ENCODE assay signal across 8 mouse cellular contexts in the genomic region with DNA sequence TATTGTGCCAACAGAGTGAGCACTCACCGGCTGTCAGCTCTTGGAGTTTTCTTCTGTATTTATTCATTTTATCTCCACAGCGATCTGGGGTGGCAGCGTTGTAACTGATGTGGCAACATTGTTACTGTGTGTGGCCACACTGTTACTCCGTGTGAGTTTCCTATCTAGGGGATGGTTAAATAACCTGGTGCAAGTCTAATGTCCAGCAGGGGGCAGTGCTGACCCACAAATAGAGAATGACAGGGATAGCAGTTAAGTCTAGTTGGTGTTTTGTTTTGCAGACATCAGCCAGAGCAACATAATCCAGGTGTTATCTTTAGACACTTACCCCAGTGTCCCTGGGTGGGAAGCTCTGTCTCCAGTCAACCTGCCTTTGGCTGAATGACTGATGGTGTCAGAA. TPM values are rescaled to one million over a fixed set of nuclear protein-coding genes. Genes with fewer than 3 reads are reported as not detected.
DNase-seq lines count a peak whose midpoint lies in the region; ATAC-seq and TF ChIP-seq lines count a peak whose summit lies in the region.

No protein-coding gene starts in this region.

- ATAC-seq in heart, embryonic 12.5 days (ENCODE audit: insufficient number of reproducible peaks, low FRiP score), result no peak
- ATAC-seq in cerebellum, adult (ENCODE audit: insufficient number of reproducible peaks, low FRiP score, low TSS enrichment), result peak; percentile 64
- peak; percentile 74 for ATAC-seq in forebrain, postnatal 0 days
- no peak; the same call in 1 of the 2 replicates for ATAC-seq in hindbrain, embryonic 14.5 days (ENCODE audit: low FRiP score)
- ATAC-seq in midbrain, embryonic 16.5 days, result peak; percentile 70

- H3K27ac ChIP-seq in heart, embryonic 12.5 days (ENCODE audit: poor library complexity, severe bottlenecking), result no peak overlapping the region
- no peak overlapping the region for H3K27ac ChIP-seq in forebrain, postnatal 0 days (ENCODE audit: low read depth, low read length)
- H3K27ac ChIP-seq in hindbrain, embryonic 14.5 days, result no peak overlapping the region
- H3K27ac ChIP-seq in left cerebral cortex, adult 2 months, result no peak overlapping the region
- H3K27ac ChIP-seq in midbrain, embryonic 16.5 days (ENCODE audit: low read length), result no peak overlapping the region

- peak; percentile 85 for TF ChIP-seq CTCF in forebrain, postnatal 0 days (IDR thresholded peaks at IDR 0.05; ENCODE audit: low read depth)
- TF ChIP-seq CTCF in left cerebral cortex, adult 2 months (IDR thresholded peaks at IDR 0.05), result peak; percentile 84

- peak; percentile 94 for DNase-seq in heart, adult 11 months
- DNase-seq in forebrain, postnatal 0 days, result peak; percentile 88
- peak; percentile 94 for DNase-seq in hindbrain, embryonic 14.5 days (ENCODE audit: low spot score)
- peak; percentile 77 to 84 for DNase-seq in left cerebral cortex, adult 2 months (ENCODE audit: extremely low spot score in 1 of 2, low spot score in 2 of 2)
- peak; percentile 60 to 85 for DNase-seq in spleen, postnatal 10 days (ENCODE audit: low spot score in 2 of 2)

- no peaks in the 10 kb centered on the region for H3K9me3 ChIP-seq in heart, embryonic 12.5 days (replicated peaks)
- H3K9me3 ChIP-seq in forebrain, postnatal 0 days (ENCODE audit: low read length), result no peaks in the 10 kb centered on the region
- no peaks in the 10 kb centered on the region for H3K9me3 ChIP-seq in hindbrain, embryonic 14.5 days (ENCODE audit: control insufficient read depth, low read length)
- H3K9me3 ChIP-seq in midbrain, embryonic 16.5 days (replicated peaks; ENCODE audit: control insufficient read depth, low read length, poor library complexity, severe bottlenecking), result no peaks in the 10 kb centered on the region

- 12% methylated on average over 4 of the region's 4 CpGs for WGBS in heart, embryonic 12.5 days
- WGBS in forebrain, postnatal 0 days, result 9% methylated on average over 4 of the region's 4 CpGs
- 15% methylated on average over 4 of the region's 4 CpGs for WGBS in hindbrain, embryonic 14.5 days
- WGBS in midbrain, embryonic 16.5 days, result 13% methylated on average over 4 of the region's 4 CpGs

- intact Hi-C loops in left cerebral cortex, adult 2 months (cut with DNase I), result loop anchor here (1.0 to 10.0 kb wide), 2 partner anchors 513 to 668 kb away; no protein-coding TSS in a partner anchor

- H3K36me3 ChIP-seq in heart, embryonic 12.5 days, result no peaks in the 10 kb centered on the region
- H3K36me3 ChIP-seq in forebrain, postnatal 0 days (ENCODE audit: insufficient read depth), result no peaks in the 10 kb centered on the region
- no peaks in the 10 kb centered on the region for H3K36me3 ChIP-seq in hindbrain, embryonic 14.5 days (replicated peaks; ENCODE audit: control insufficient read depth, insufficient read depth)
- H3K36me3 ChIP-seq in midbrain, embryonic 16.5 days (ENCODE audit: control insufficient read depth, insufficient read depth, low read length), result no peaks in the 10 kb centered on the region

- H3K4me3 ChIP-seq in heart, embryonic 12.5 days, result no peak overlapping the region
- no peak overlapping the region for H3K4me3 ChIP-seq in forebrain, postnatal 0 days (ENCODE audit: low read depth, low read length)
- H3K4me3 ChIP-seq in hindbrain, embryonic 14.5 days (replicated peaks; ENCODE audit: low read length), result no peak overlapping the region
- no peak overlapping the region for H3K4me3 ChIP-seq in left cerebral cortex, adult 2 months
- no peak overlapping the region for H3K4me3 ChIP-seq in midbrain, embryonic 16.5 days (ENCODE audit: low read depth, low read length)

- H3K9ac ChIP-seq in heart, embryonic 12.5 days, result no peak overlapping the region
- no peak overlapping the region for H3K9ac ChIP-seq in forebrain, postnatal 0 days
- H3K9ac ChIP-seq in hindbrain, embryonic 14.5 days, result no peak overlapping the region
- no peak overlapping the region for H3K9ac ChIP-seq in midbrain, embryonic 16.5 days (ENCODE audit: low read depth, low read length)

- no peaks in the 10 kb centered on the region for H3K4me1 ChIP-seq in heart, embryonic 12.5 days (replicated peaks)
- H3K4me1 ChIP-seq in forebrain, postnatal 0 days (ENCODE audit: insufficient read depth), result no peaks in the 10 kb centered on the region
- no peaks in the 10 kb centered on the region for H3K4me1 ChIP-seq in hindbrain, embryonic 14.5 days (replicated peaks; ENCODE audit: control insufficient read depth, insufficient read depth, low read length)
- no peaks in the 10 kb centered on the region for H3K4me1 ChIP-seq in midbrain, embryonic 16.5 days (ENCODE audit: control insufficient read depth, insufficient read depth, low read length)

- H3K4me2 ChIP-seq in heart, embryonic 12.5 days, result no peak overlapping the region
- no peak overlapping the region for H3K4me2 ChIP-seq in forebrain, postnatal 0 days (ENCODE audit: low read depth)
- H3K4me2 ChIP-seq in hindbrain, embryonic 14.5 days (replicated peaks), result no peak overlapping the region
- no peak overlapping the region for H3K4me2 ChIP-seq in midbrain, embryonic 16.5 days (ENCODE audit: low read length)

- H3K27me3 ChIP-seq in heart, embryonic 12.5 days (replicated peaks), result peaks cover 12% of the 10 kb centered on the region
- no peaks in the 10 kb centered on the region for H3K27me3 ChIP-seq in forebrain, postnatal 0 days (ENCODE audit: insufficient read depth, low read length)
- H3K27me3 ChIP-seq in hindbrain, embryonic 14.5 days (ENCODE audit: control insufficient read depth, insufficient read depth, low read length), result no peaks in the 10 kb centered on the region
- no peaks in the 10 kb centered on the region for H3K27me3 ChIP-seq in midbrain, embryonic 16.5 days (ENCODE audit: control insufficient read depth, insufficient read depth, low read depth, low read length)

RNA-seq across cellular contexts. Expression of a gene that starts 23.1 kb away (rescaled TPM):
- 95.0 and 103 TPM in 2 replicates for polyA plus RNA-seq in heart, embryonic 12.5 days (2016; fragmentation: Nextera tagmentation; extraction: Ambion mirVana)
- 137 TPM in 2 replicates for total RNA-seq in forebrain, postnatal 0 days (2014; rRNA removed)
- 94.8 and 102 TPM in 2 replicates for polyA plus RNA-seq in forebrain, postnatal 0 days (2015; fragmentation: Nextera tagmentation; extraction: Ambion mirVana)
- 95.0 and 97.4 TPM in 2 replicates for polyA plus RNA-seq in hindbrain, embryonic 14.5 days (2014; fragmentation: Nextera tagmentation; extraction: Ambion mirVana)
- 100 to 1,000 TPM; 323 to 361 TPM for total RNA-seq in left cerebral cortex, adult 2 months (2021)
- 92.3 and 106 TPM in 2 replicates for polyA plus RNA-seq in midbrain, embryonic 16.5 days (2015; fragmentation: Nextera tagmentation; extraction: Ambion mirVana)

RNA-seq across cellular contexts. Expression of a gene that starts 24.3 kb away (rescaled TPM):
- polyA plus RNA-seq in heart, embryonic 12.5 days (2016; fragmentation: Nextera tagmentation; extraction: Ambion mirVana), result 0.33 and 0.50 TPM in 2 replicates
- 2.2 and 4.5 TPM in 2 replicates for total RNA-seq in forebrain, postnatal 0 days (2014; rRNA removed)
- polyA plus RNA-seq in forebrain, postnatal 0 days (2015; fragmentation: Nextera tagmentation; extraction: Ambion mirVana), result 2.1 and 2.9 TPM in 2 replicates
- 0.69 and 2.3 TPM in 2 replicates for polyA plus RNA-seq in hindbrain, embryonic 14.5 days (2014; fragmentation: Nextera tagmentation; extraction: Ambion mirVana)
- total RNA-seq in left cerebral cortex, adult 2 months (2021), result 1 to 10 TPM; 1.7 to 2.1 TPM
- polyA plus RNA-seq in midbrain, embryonic 16.5 days (2015; fragmentation: Nextera tagmentation; extraction: Ambion mirVana), result 2.0 and 2.6 TPM in 2 replicates

RNA-seq across cellular contexts. Expression of a gene that starts 27.4 kb away (rescaled TPM):
- polyA plus RNA-seq in heart, embryonic 12.5 days (2016; fragmentation: Nextera tagmentation; extraction: Ambion mirVana), result not detected in 2 replicates
- not detected in 2 replicates for total RNA-seq in forebrain, postnatal 0 days (2014; rRNA removed)
- 0.39 and 0.71 TPM in 2 replicates for polyA plus RNA-seq in forebrain, postnatal 0 days (2015; fragmentation: Nextera tagmentation; extraction: Ambion mirVana)
- polyA plus RNA-seq in hindbrain, embryonic 14.5 days (2014; fragmentation: Nextera tagmentation; extraction: Ambion mirVana), result 0.48 and 0.54 TPM in 2 replicates
- under 1 TPM in 1 of 2 experiments, not detected in 1; 0.41 TPM for total RNA-seq in left cerebral cortex, adult 2 months (2021)
- 0.75 and 1.2 TPM in 2 replicates for polyA plus RNA-seq in midbrain, embryonic 16.5 days (2015; fragmentation: Nextera tagmentation; extraction: Ambion mirVana)

RNA-seq across cellular contexts. Expression of a gene that starts 46.1 kb away (rescaled TPM):
- polyA plus RNA-seq in heart, embryonic 12.5 days (2016; fragmentation: Nextera tagmentation; extraction: Ambion mirVana), result 1,063 and 1,083 TPM in 2 replicates
- total RNA-seq in forebrain, postnatal 0 days (2014; rRNA removed), result 302 and 470 TPM in 2 replicates
- polyA plus RNA-seq in forebrain, postnatal 0 days (2015; fragmentation: Nextera tagmentation; extraction: Ambion mirVana), result 761 and 882 TPM in 2 replicates
- polyA plus RNA-seq in hindbrain, embryonic 14.5 days (2014; fragmentation: Nextera tagmentation; extraction: Ambion mirVana), result 772 and 811 TPM in 2 replicates
- 100 to 1,000 TPM; 533 to 600 TPM for total RNA-seq in left cerebral cortex, adult 2 months (2021)
- 577 and 626 TPM in 2 replicates for polyA plus RNA-seq in midbrain, embryonic 16.5 days (2015; fragmentation: Nextera tagmentation; extraction: Ambion mirVana)

RNA-seq across cellular contexts. Expression of a gene that starts 54.3 kb away (rescaled TPM):
- 2.8 and 3.0 TPM in 2 replicates for polyA plus RNA-seq in heart, embryonic 12.5 days (2016; fragmentation: Nextera tagmentation; extraction: Ambion mirVana)
- 0.23 TPM in 1 of 2 replicates, not detected in the other for total RNA-seq in forebrain, postnatal 0 days (2014; rRNA removed)
- not detected in 2 replicates for polyA plus RNA-seq in forebrain, postnatal 0 days (2015; fragmentation: Nextera tagmentation; extraction: Ambion mirVana)
- polyA plus RNA-seq in hindbrain, embryonic 14.5 days (2014; fragmentation: Nextera tagmentation; extraction: Ambion mirVana), result not detected in 2 replicates
- total RNA-seq in left cerebral cortex, adult 2 months (2021), result under 1 TPM in 1 of 2 experiments, not detected in 1; 0.40 TPM
- polyA plus RNA-seq in midbrain, embryonic 16.5 days (2015; fragmentation: Nextera tagmentation; extraction: Ambion mirVana), result 0.33 TPM in 1 of 2 replicates, not detected in the other

Comparison
In these comparisons a context has a peak if more than half of its experiments do, and no peak if none do; other contexts are left out.
1. ATAC-seq: peak in cerebellum, adult (single experiment), forebrain, postnatal 0 days (single experiment) and midbrain, embryonic 16.5 days (single experiment); none in heart, embryonic 12.5 days (single experiment) and hindbrain, embryonic 14.5 days (single experiment).
2. Peak in every context shown above with its lines, with median percentiles within 50 percentile points of each other: DNase-seq.